Mouse (Mus musculus): Measurements from ENCODE around the gene Mogat2.

- TF ChIP-seq CTCF (IDR thresholded peaks at IDR 0.05; ENCODE audit: low read depth) (no peak), EP300 (IDR thresholded peaks at IDR 0.05; ENCODE audit: low read depth) (no peak)
Observed at GRCm38 (mm10) chr7:99268506-99268900, 30.1 kb upstream of the Mogat2 start.
